Mouse (Mus musculus) gastrocnemius, adult 8-10 months (tissue): Measurements from ENCODE around the gene Olfr1029. TPM values are rescaled to one million over a fixed set of nuclear protein-coding genes. Genes with fewer than 3 reads are reported as not detected.
"Not testable (repeated sequence)": the region's sequence is repeated elsewhere in the genome, so short reads cannot be mapped to it uniquely, and the experiment has no call there.

Experiments used
- DNase-seq, 2 experiments: peaks; one replicate each; pipeline ENCODE4 v3.0.0; 2022; ENCODE audit warnings: low spot score in 2 of 2
- total RNA-seq, 4 experiments: library from RNA; stranded (reverse); gene quantifications; 2 replicates each; pipeline ENCODE4 v1.2.4; 2022

Gene Olfr1029
- total RNA-seq = not detected

- no peak for DNase-seq
Measured at GRCm38 (mm10) chr2:85973595-85973994, at the start of gene Olfr1029. Gene Olfr1029, plus strand, starts transcription at chr2:85973895.

- DNase-seq = no peak
Measured at GRCm38 (mm10) chr2:85950137-85950536, 23.6 kb upstream of the Olfr1029 start, which contains the start of gene Olfr1028. Gene Olfr1028, plus strand, starts transcription at chr2:85950437.

GRCm38 (mm10) chr2:85978976-85979375, 5.3 kb downstream of the Olfr1029 start, which contains the start of gene Olfr1030:
Gene Olfr1030, plus strand, starts transcription at chr2:85979276.
- no peak for DNase-seq

- DNase-seq = no peak
Measured at GRCm38 (mm10) chr2:85990004-85990403, 16.3 kb downstream of the Olfr1029 start, which contains the start of gene Olfr1031. Gene Olfr1031, plus strand, starts transcription at chr2:85990304.

- no peak for DNase-seq
Measured at GRCm38 (mm10) chr2:86005240-86005639, 31.5 kb downstream of the Olfr1029 start, which contains the start of gene Olfr1032. Gene Olfr1032, plus strand, starts transcription at chr2:86005540.

DNA sequence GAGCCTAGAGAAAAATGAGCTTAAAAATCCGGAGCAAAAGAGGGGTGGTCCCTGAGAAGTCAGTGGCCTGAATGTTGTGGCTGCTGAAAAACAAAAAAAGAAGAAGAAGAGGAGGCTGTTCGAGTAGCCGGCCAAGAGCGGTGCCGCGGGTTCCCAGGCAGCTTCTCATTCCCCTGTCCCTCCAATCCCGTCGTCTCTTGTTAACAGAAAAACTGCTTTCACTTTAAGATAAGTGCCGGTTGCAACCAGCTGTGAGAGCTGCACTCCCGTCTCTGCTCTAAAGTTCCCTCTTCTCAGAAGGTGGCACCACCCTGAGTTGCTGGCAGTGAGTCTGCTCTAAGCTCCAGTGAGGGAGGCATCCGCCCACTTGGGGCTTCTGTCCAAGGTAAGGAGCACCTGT, 46.7 kb downstream of the Olfr1029 start, which contains the start of gene Olfr1033:
Gene Olfr1033 (plus strand): TSS at position 228 of the 400 bp plus-strand sequence.
- DNase-seq = not testable (repeated sequence)

GRCm38 (mm10) chr2:86021518-86021917, 47.8 kb downstream of the Olfr1029 start:
- DNase-seq = not testable (repeated sequence)

Other genes starting within 250 kb of the Olfr1029 start
- not detected for gene Olfr1012, start 211.1 kb upstream of the Olfr1029 start, total RNA-seq
- not detected for gene Olfr1013, start 206.8 kb upstream of the Olfr1029 start, total RNA-seq
- gene Olfr1014, start 201.2 kb upstream of the Olfr1029 start, total RNA-seq = not detected
- not detected for gene Olfr1015, start 191.9 kb upstream of the Olfr1029 start, total RNA-seq
- gene Olfr1016, start 171.4 kb upstream of the Olfr1029 start, total RNA-seq = not detected
- gene Olfr1018, start 155.4 kb upstream of the Olfr1029 start, total RNA-seq = not detected
- not detected for gene Olfr1019, start 128.4 kb upstream of the Olfr1029 start, total RNA-seq
- not detected for gene Olfr1020, start 126.9 kb upstream of the Olfr1029 start, total RNA-seq
- gene Olfr1022, start 105.3 kb upstream of the Olfr1029 start, total RNA-seq = not detected
- gene Olfr1023, start 88.3 kb upstream of the Olfr1029 start, total RNA-seq = not detected
- gene Olfr1024, start 68.8 kb upstream of the Olfr1029 start, total RNA-seq = not detected
- not detected for gene Olfr1025-ps1, start 58.7 kb upstream of the Olfr1029 start, total RNA-seq
- gene Olfr1026, start 52.3 kb upstream of the Olfr1029 start, total RNA-seq = not detected
- gene Olfr1028, start 23.5 kb upstream of the Olfr1029 start, total RNA-seq = not detected
- gene Olfr1030, start 5.4 kb downstream of the Olfr1029 start, total RNA-seq = not detected
- not detected for gene Olfr1031, start 16.4 kb downstream of the Olfr1029 start, total RNA-seq
- gene Olfr1032, start 31.6 kb downstream of the Olfr1029 start, total RNA-seq = not detected
- gene Olfr1033, start 46.7 kb downstream of the Olfr1029 start, total RNA-seq = under 1 TPM in 1 of 4 experiments, not detected in 3; 0.54 TPM
- gene Olfr1034, start 72.0 kb downstream of the Olfr1029 start, total RNA-seq = not detected
- gene Olfr1036, start 100.1 kb downstream of the Olfr1029 start, total RNA-seq = not detected
- not detected for gene Olfr1037, start 113.5 kb downstream of the Olfr1029 start, total RNA-seq
- not detected for gene Olfr1039, start 162.0 kb downstream of the Olfr1029 start, total RNA-seq
- not detected for gene Olfr1040, start 172.8 kb downstream of the Olfr1029 start, total RNA-seq
- gene Olfr1042, start 187.9 kb downstream of the Olfr1029 start, total RNA-seq = not detected
- gene Olfr1043, start 193.6 kb downstream of the Olfr1029 start, total RNA-seq = not detected
- not detected for gene Olfr1044, start 203.9 kb downstream of the Olfr1029 start, total RNA-seq
- gene Olfr52, start 211.8 kb downstream of the Olfr1029 start, total RNA-seq = not detected
- not detected for gene Olfr1045, start 229.1 kb downstream of the Olfr1029 start, total RNA-seq
- not detected for gene Olfr1046, start 245.4 kb downstream of the Olfr1029 start, total RNA-seq